Mouse (Mus musculus): ENCODE results near the gene Gja5. TPM values are rescaled to one million over a fixed set of nuclear protein-coding genes. Genes with fewer than 3 reads are reported as not detected.

Gja5 gene
- total RNA-seq, 2 experiments from 2014 or later = not detected

- no peak for ATAC-seq (replicated peaks; ENCODE audit: low FRiP score, poor library complexity, severe bottlenecking)
Observed at GRCm38 (mm10) chr3:96925920-96926319, 21.4 kb downstream of the Gja5 start, which contains the start of gene Gja8. Gja8 (minus strand) TSS chr3:96926020.

GRCm38 (mm10) chr3:96931261-96931681, 26.8 kb downstream of the Gja5 start:
- ATAC-seq (replicated peaks; ENCODE audit: low FRiP score, poor library complexity, severe bottlenecking) = no peak

GRCm38 (mm10) chr3:96936241-96936640, 31.7 kb downstream of the Gja5 start:
- no peak for ATAC-seq (replicated peaks; ENCODE audit: low FRiP score, poor library complexity, severe bottlenecking)

- no peak for ATAC-seq (replicated peaks; ENCODE audit: low FRiP score, poor library complexity, severe bottlenecking)
Observed at GRCm38 (mm10) chr3:96937606-96938005, 33.1 kb downstream of the Gja5 start.

- ATAC-seq (replicated peaks; ENCODE audit: low FRiP score, poor library complexity, severe bottlenecking) = no peak
Observed at GRCm38 (mm10) chr3:96938738-96939137, 34.2 kb downstream of the Gja5 start.

GRCm38 (mm10) chr3:96942706-96943105, 38.2 kb downstream of the Gja5 start:
- no peak for ATAC-seq (replicated peaks; ENCODE audit: low FRiP score, poor library complexity, severe bottlenecking)

- ATAC-seq (replicated peaks; ENCODE audit: low FRiP score, poor library complexity, severe bottlenecking) = no peak
Observed at GRCm38 (mm10) chr3:96953489-96954233, 49.2 kb downstream of the Gja5 start.

GRCm38 (mm10) chr3:96960597-96960996, 56.1 kb downstream of the Gja5 start:
- ATAC-seq (replicated peaks; ENCODE audit: low FRiP score, poor library complexity, severe bottlenecking) = no peak

GRCm38 (mm10) chr3:96963088-96964034, 58.9 kb downstream of the Gja5 start:
- ATAC-seq (replicated peaks; ENCODE audit: low FRiP score, poor library complexity, severe bottlenecking) = no peak

- ATAC-seq (replicated peaks; ENCODE audit: low FRiP score, poor library complexity, severe bottlenecking) = no peak
Observed at GRCm38 (mm10) chr3:96970986-96971385, 66.5 kb downstream of the Gja5 start.

GRCm38 (mm10) chr3:96974467-96974866, 70.0 kb downstream of the Gja5 start:
- no peak for ATAC-seq (replicated peaks; ENCODE audit: low FRiP score, poor library complexity, severe bottlenecking)

- no peak for ATAC-seq (replicated peaks; ENCODE audit: low FRiP score, poor library complexity, severe bottlenecking)
Observed at GRCm38 (mm10) chr3:96975628-96976027, 71.1 kb downstream of the Gja5 start.

- no peak for ATAC-seq (replicated peaks; ENCODE audit: low FRiP score, poor library complexity, severe bottlenecking)
Observed at GRCm38 (mm10) chr3:96977507-96977906, 73.0 kb downstream of the Gja5 start.

GRCm38 (mm10) chr3:96978469-96978868, 74.0 kb downstream of the Gja5 start:
- ATAC-seq (replicated peaks; ENCODE audit: low FRiP score, poor library complexity, severe bottlenecking) = no peak

GRCm38 (mm10) chr3:96979020-96979419, 74.5 kb downstream of the Gja5 start:
- ATAC-seq (replicated peaks; ENCODE audit: low FRiP score, poor library complexity, severe bottlenecking) = no peak

- no peak for ATAC-seq (replicated peaks; ENCODE audit: low FRiP score, poor library complexity, severe bottlenecking)
Observed at GRCm38 (mm10) chr3:96981833-96982232, 77.3 kb downstream of the Gja5 start.

- ATAC-seq (replicated peaks; ENCODE audit: low FRiP score, poor library complexity, severe bottlenecking) = no peak
Observed at GRCm38 (mm10) chr3:96982666-96983065, 78.2 kb downstream of the Gja5 start.

GRCm38 (mm10) chr3:96992526-96992925, 88.0 kb downstream of the Gja5 start:
- ATAC-seq (replicated peaks; ENCODE audit: low FRiP score, poor library complexity, severe bottlenecking) = no peak

- no peak for ATAC-seq (replicated peaks; ENCODE audit: low FRiP score, poor library complexity, severe bottlenecking)
Observed at GRCm38 (mm10) chr3:96997770-96998169, 93.3 kb downstream of the Gja5 start.

GRCm38 (mm10) chr3:97003111-97003510, 98.6 kb downstream of the Gja5 start:
- ATAC-seq (replicated peaks; ENCODE audit: low FRiP score, poor library complexity, severe bottlenecking) = no peak

- no peak for ATAC-seq (replicated peaks; ENCODE audit: low FRiP score, poor library complexity, severe bottlenecking)
Observed at GRCm38 (mm10) chr3:97004509-97004908, 100.0 kb downstream of the Gja5 start.

Data from erythroid progenitor cell, adult 5-6 weeks (primary cell).